Mouse (Mus musculus) heart, embryonic 16.5 days (tissue): ENCODE results near the gene Gstm2. TPM values are rescaled to one million over a fixed set of nuclear protein-coding genes. Genes with fewer than 3 reads are reported as not detected.
"Not testable (repeated sequence)": the region's sequence is repeated elsewhere in the genome, so short reads cannot be mapped to it uniquely, and the experiment has no call there.

Experiments used
- ATAC-seq: fragments of 200-750 bp; cut with Nextera tagmentation; replicated peaks from 2 replicates; pipeline ENCODE4 v1.8.0; 2017; ENCODE audit warnings: moderate number of reproducible peaks; ENCODE audit not compliant: insufficient read depth, low FRiP score; ENCODE audit errors: extremely low read depth
- H3K27ac ChIP-seq: fragments of 300-500 bp; sonication (generic); 2 replicates; pipeline ENCODE4 v1.5.1; 2014; ENCODE audit warnings: mild to moderate bottlenecking, low read length, control low read depth, moderate library complexity
- H3K27me3 ChIP-seq: fragments of 300-500 bp; sonication (generic); 2 replicates; pipeline ENCODE4 v1.6.1; 2014; ENCODE audit warnings: low read length, mixed read lengths; ENCODE audit not compliant: control insufficient read depth, insufficient read depth
- H3K36me3 ChIP-seq: fragments of 300-500 bp; sonication (generic); 2 replicates; pipeline ENCODE4 v1.6.1; 2014; ENCODE audit not compliant: control insufficient read depth, insufficient read depth
- H3K4me1 ChIP-seq: fragments of 300-500 bp; sonication (generic); 2 replicates; pipeline ENCODE4 v1.6.1; 2014; ENCODE audit warnings: low read length, mixed read lengths; ENCODE audit not compliant: control insufficient read depth, insufficient read depth
- H3K4me2 ChIP-seq: fragments of 300-500 bp; sonication (generic); 2 replicates; pipeline ENCODE4 v1.6.1; 2014; ENCODE audit warnings: low read depth, mild to moderate bottlenecking, control low read depth, low read length
- H3K4me3 ChIP-seq: fragments of 300-500 bp; sonication (generic); 2 replicates; pipeline ENCODE4 v1.5.1; 2014; ENCODE audit warnings: mild to moderate bottlenecking, control low read depth, low read length
- H3K9ac ChIP-seq: fragments of 300-500 bp; sonication (generic); 2 replicates; pipeline ENCODE4 v1.6.1; 2014; ENCODE audit warnings: low read length, control low read depth
- H3K9me3 ChIP-seq: fragments of 300-500 bp; sonication (generic); replicated peaks from 2 replicates; pipeline ENCODE4 v1.6.1; 2016; ENCODE audit warnings: low read length; ENCODE audit not compliant: control insufficient read depth
- WGBS: fragments of 180-500 bp; shearing (Covaris S2); extraction: QIAGEN DNeasy Blood & Tissue Kit; methylation state at CpG from one replicate; pipeline ENCODE4 v1.1.7; 2014; 5-methylcytosine and 5-hydroxymethylcytosine counted together
- polyA plus RNA-seq: library from polyadenylated mRNA; unstranded; fragments of >200 nt; fragmentation: Nextera tagmentation; extraction: Ambion mirVana; gene quantifications from 2 replicates; pipeline ENCODE4 v1.2.1, GENCODE M21; 2015

Gene Gstm2
- polyA plus RNA-seq, 1 experiment from 2014 or later, result 79.3 TPM

DNA sequence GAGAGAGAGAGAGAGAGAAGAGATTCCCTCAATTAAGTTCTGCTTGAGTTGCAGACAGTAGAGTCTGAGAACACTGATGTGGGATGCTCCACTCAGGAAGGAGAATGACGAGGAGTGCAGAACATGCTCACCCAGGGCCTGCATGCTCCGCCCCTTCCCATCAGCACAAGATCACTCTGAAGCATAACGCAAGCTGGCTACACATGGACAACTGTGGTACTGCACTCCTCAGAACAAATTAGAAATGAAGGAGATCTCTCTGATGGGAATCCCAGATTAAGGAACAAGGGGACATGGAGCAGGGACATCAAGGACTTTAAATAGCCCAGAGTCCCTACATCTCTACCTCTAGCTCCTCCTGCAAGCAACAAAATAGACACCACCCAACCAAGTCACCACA is 5.0 kb downstream of the Gstm2 start:
- no peak overlapping the region for H3K4me2 ChIP-seq
- H3K36me3 ChIP-seq, result no peaks in the 10 kb centered on the region
- WGBS, result 72% methylated on average over 3 of the region's 3 CpGs

DNA sequence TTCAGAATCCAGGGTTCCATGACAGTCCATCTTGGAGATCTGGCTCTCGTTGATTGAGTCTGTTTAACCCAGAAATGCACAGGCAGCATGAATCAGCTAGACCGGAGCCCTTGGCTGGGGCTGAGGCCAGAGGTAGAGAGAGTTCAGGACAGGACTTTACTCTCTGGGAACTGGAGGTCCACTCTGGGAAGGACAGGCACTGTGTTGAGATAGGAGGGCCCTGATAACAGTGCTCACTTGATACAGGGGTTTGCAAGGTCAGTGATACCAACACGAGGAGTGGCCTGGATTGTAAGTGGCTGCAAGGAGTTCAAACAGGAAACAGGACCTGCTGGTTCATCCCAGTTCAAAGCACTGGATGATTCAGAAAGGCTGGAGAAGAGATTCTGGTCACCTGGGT is 8.6 kb downstream of the Gstm2 start:
- Histone ChIP-seq H3K9me3 (no peaks in the 10 kb centered on the region), H3K4me1 (peaks cover 2% of the 10 kb centered on the region; the same call in 1 of the 2 replicates), H3K27me3 (no peaks in the 10 kb centered on the region), H3K4me2 (no peak overlapping the region), H3K36me3 (no peaks in the 10 kb centered on the region), H3K4me3 (no peak overlapping the region), H3K9ac (no peak overlapping the region), H3K27ac (no peak overlapping the region)
- ATAC-seq, result no peak
- 51% methylated on average over 3 of the region's 3 CpGs for WGBS

More for the DNA sequence above, 5.0 kb downstream of the Gstm2 start:
- H3K9ac ChIP-seq, result no peak overlapping the region
- H3K27ac ChIP-seq, result no peak overlapping the region
- peaks cover 5% of the 10 kb centered on the region; the same call in 1 of the 2 replicates for H3K4me1 ChIP-seq
- ATAC-seq, result no peak
- H3K4me3 ChIP-seq, result no peak overlapping the region
- H3K27me3 ChIP-seq, result no peaks in the 10 kb centered on the region
- no peaks in the 10 kb centered on the region for H3K9me3 ChIP-seq

DNA sequence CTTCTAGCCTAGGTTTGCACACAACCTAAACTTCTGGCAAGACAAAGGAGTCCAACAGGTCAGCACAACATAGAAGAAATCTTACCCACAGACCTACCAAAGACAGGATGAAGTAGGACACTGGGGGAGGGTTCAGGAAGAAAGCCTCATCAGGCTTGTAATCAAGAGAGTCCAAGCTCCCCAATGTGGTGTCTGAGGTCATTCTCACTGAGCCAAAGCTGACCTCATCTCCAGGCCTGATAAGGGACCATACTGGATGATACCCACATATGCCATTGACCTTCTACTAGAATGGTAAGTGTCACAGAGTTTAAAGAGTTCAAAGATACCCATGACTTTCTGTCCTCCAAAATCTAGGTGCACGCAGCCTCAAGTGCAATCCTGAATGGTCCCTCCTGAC is 12.0 kb downstream of the Gstm2 start:
- ATAC-seq, result no peak
- Histone ChIP-seq H3K4me3 (no peak overlapping the region), H3K4me1 (no peaks in the 10 kb centered on the region), H3K27me3 (no peaks in the 10 kb centered on the region), H3K9me3 (no peaks in the 10 kb centered on the region), H3K27ac (no peak overlapping the region), H3K36me3 (no peaks in the 10 kb centered on the region), H3K4me2 (no peak overlapping the region), H3K9ac (no peak overlapping the region)
- WGBS, result 80% methylated on average over 1 of the region's 1 CpGs

DNA sequence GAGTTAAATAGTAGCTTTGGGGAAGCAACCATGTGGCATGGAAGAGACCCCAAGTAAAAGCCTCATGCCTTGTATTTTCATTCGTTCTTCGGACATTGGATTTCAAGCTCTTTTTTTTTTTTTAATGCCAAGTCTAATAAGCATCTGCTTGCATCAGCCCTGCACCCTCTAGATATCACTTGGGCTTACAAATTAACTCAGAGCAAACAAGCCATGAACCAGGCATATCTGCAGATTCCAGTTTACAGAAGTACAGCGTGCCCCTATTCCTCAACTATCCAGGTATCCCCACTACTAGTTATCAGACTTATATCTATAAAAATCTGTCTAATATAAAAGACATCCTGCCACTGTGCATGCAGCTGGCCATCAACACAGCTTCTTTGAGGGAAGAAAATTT is 14.2 kb downstream of the Gstm2 start:
- Histone ChIP-seq H3K4me1 (no peaks in the 10 kb centered on the region), H3K36me3 (no peaks in the 10 kb centered on the region), H3K9ac (no peak overlapping the region), H3K27me3 (no peaks in the 10 kb centered on the region), H3K27ac (no peak overlapping the region), H3K9me3 (no peaks in the 10 kb centered on the region), H3K4me3 (no peak overlapping the region), H3K4me2 (no peak overlapping the region)
- no peak for ATAC-seq
- 90% methylated on average over 3 of the region's 3 CpGs for WGBS

DNA sequence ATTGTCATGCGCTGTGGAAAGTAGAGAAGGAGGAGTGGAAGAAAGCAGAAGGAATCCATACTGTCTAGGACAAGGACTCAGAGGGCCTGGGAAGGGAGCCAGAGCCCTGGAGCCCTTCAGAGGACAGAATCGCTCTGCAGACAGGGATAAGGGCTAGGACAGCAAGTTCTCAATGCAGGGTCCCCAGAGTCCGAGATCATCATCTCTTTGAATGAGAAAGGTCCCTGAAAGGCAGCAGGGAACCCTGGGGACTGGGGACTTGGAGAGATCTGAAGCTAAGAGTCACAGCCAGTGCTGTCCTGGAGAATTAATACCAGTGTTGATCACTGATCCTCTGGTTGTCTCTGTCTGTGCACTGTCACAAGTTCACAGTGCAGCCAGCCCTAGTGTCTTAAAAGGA is 15.2 kb downstream of the Gstm2 start:
- ATAC-seq, result not testable (repeated sequence)

DNA sequence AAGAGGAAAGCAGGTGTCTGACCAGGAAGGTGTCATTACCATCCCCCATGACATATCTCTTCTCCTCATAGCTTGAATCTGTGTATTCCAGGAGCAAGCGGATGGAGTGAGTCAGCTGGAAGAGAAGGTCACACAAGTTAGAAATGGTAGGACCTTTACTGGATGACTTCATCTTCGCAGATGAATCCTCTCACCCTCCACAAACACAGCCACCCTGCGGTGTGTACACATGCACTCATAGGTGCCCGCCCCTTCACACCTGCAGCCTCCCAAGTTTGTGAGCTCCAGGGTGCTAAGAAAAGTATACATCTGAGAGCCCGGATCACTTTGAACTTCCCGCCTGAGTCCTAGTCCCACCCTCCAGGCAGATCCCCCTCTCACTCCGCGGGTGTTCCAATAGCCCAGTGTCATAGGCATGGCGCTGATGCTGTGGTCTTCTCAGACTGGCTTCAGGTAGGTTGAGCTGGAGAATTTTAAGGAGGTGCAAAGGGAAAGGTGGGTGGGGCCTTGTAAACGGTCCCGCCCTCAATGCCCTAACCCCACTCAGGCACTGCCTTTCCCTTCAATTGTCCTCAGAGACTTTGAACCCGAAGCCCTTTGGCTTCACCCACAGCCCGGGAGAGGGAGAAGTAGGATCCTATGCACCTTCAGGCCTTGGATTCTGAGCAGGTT is 17.4 kb downstream of the Gstm2 start, which contains the start of gene Gstm3:
Gene Gstm3, minus strand, starts transcription at position 560 of the 672 bp plus-strand sequence.
- H3K9ac ChIP-seq, result no peak within 1 kb of the TSS
- H3K4me3 ChIP-seq, result no peak within 1 kb of the TSS
- no peaks in the 10 kb centered on the region for H3K36me3 ChIP-seq
- WGBS, result 49% methylated on average over 13 of the region's 13 CpGs
- no peak within 1 kb of the TSS for H3K4me2 ChIP-seq
- no peaks in the 10 kb centered on the region for H3K9me3 ChIP-seq
- no peak within 1 kb of the TSS for H3K27ac ChIP-seq
- 0 out of 2 replicates have a peak, but pooled peaks cover 2% of the 10 kb centered on the region for H3K4me1 ChIP-seq
- no peaks in the 10 kb centered on the region for H3K27me3 ChIP-seq
- peak; percentile 6; the same call in 1 of the 2 replicates for ATAC-seq

More for the DNA sequence above, 15.2 kb downstream of the Gstm2 start:
- H3K4me2 ChIP-seq, H3K27me3 ChIP-seq, H3K36me3 ChIP-seq, H3K4me3 ChIP-seq, H3K9me3 ChIP-seq, H3K9ac ChIP-seq, H3K4me1 ChIP-seq, H3K27ac ChIP-seq: not testable (repeated sequence)
- 42% methylated on average over 3 of the region's 3 CpGs for WGBS

DNA sequence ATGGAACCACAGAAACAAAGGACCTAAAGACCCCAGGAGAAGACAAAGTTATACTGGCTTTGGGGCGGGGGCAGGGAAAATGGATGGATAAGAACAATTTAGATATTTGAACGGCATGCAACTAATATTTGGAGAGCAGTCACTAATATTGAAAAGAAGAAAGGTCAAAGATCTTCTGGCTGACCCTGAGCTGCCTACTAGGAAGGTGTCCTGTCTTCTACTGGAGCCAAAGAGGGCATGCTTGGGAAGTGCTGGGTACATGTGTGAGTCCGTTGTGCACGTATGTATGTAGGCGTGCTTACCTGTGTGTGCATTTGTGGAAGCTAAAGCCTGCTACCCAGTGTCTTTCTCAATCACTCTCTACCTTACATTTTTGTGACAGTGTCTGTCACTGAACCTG is 19.6 kb downstream of the Gstm2 start:
- no peaks in the 10 kb centered on the region for H3K27me3 ChIP-seq
- no peak overlapping the region for H3K9ac ChIP-seq
- no peak overlapping the region for H3K4me2 ChIP-seq
- no peaks in the 10 kb centered on the region for H3K36me3 ChIP-seq
- H3K27ac ChIP-seq, result no peak overlapping the region
- H3K9me3 ChIP-seq, result no peaks in the 10 kb centered on the region
- no peak for ATAC-seq
- H3K4me1 ChIP-seq, result 0 out of 2 replicates have a peak, but pooled peaks cover 2% of the 10 kb centered on the region
- H3K4me3 ChIP-seq, result no peak overlapping the region
- 92% methylated on average over 5 of the region's 5 CpGs for WGBS

DNA sequence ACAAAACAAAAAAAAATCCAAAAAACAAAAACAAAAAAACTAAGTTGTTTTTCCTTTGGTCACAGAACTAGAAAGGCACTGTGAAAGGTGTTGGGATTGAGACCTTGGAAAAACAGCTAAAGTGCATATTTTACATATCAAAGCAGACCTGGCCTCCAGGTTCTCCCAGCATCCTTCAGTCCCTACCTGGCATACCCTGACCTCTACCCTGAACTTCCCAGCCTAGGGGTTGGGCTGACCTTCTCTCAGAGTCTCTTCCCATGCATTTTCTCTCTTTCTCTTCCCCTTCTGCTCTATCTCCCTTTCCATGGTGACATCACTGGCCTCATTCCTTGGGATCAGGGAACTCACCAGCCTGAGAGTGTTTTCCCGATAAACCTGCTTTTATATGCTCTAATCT is 20.7 kb downstream of the Gstm2 start:
- Histone ChIP-seq H3K4me2 (no peak overlapping the region), H3K36me3 (no peaks in the 10 kb centered on the region), H3K9ac (no peak overlapping the region), H3K4me1 (0 out of 2 replicates have a peak, but pooled peaks cover 2% of the 10 kb centered on the region), H3K4me3 (no peak overlapping the region), H3K9me3 (no peaks in the 10 kb centered on the region), H3K27ac (no peak overlapping the region), H3K27me3 (no peaks in the 10 kb centered on the region)
- ATAC-seq, result no peak
- WGBS, result 46% methylated on average over 1 of the region's 1 CpGs

DNA sequence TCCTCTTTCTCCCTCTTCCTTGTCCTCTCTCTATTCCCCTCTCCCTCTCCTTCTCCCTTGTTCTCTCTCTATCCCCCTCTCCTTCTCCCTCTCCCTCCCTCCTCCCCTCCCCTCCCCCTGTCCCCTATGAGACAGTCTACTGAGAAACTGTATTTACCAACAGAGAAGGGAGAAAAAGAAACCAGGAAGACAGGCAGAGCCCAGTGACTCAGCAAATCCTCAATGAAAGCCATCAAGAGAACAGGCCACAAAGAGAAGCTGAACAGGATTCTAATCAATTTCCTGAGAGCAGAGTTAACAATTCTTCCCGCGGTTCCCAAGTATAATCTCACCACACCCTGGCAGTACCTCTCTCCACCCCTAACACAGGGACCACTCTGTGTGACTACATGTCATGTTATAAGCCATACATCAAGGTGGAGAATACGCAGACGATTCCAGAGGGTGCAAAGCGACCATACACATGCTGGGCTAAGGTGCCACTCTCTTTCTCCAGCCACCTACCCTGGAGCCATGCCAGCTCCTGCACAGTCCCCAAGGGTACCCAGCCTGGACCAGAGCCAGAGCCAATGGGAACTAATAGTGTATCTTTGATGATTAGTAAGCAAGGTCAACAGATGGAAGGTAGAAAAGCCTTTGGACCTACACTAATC is 21.5 kb downstream of the Gstm2 start:
- WGBS, result 62% methylated on average over 5 of the region's 5 CpGs
- Histone ChIP-seq H3K4me3 (no peak overlapping the region), H3K9ac (no peak overlapping the region), H3K36me3 (no peaks in the 10 kb centered on the region), H3K9me3 (no peaks in the 10 kb centered on the region), H3K4me2 (no peak overlapping the region), H3K27me3 (no peaks in the 10 kb centered on the region), H3K4me1 (0 out of 2 replicates have a peak, but pooled peaks cover 2% of the 10 kb centered on the region), H3K27ac (no peak overlapping the region)
- ATAC-seq, result no peak
